In genomic region chr13:72656447-72656846, GRCm38 (mm10) we compare ENCODE assay signal across 17 mouse cellular contexts. TPM values are rescaled to one million over a fixed set of nuclear protein-coding genes. Genes with fewer than 3 reads are reported as not detected.
"Had no signal": no experiment of that assay in that cellular context is flagged by ENCODE, and none has a peak within 500 bp of the region (broad histone marks: within the 10 kb centered on the region; RNA-seq: fewer than 3 reads in every experiment).

No protein-coding gene starts in this region.

- DNase-seq: lung, adult 2 months; lung, postnatal 14 days; lung, postnatal 36 days; right cerebral cortex, postnatal 14 days; right cerebral cortex, postnatal 4 days; spleen, adult 18-20 months; thymus, adult 18-20 months; thymus, postnatal 14 days; thymus, postnatal 36 days had no signal

- H3K27ac ChIP-seq: lung, embryonic 15.5 days; macrophage; midbrain, embryonic 13.5 days; midbrain, embryonic 15.5 days; neural tube, embryonic 12.5 days had no signal

- H3K9me3 ChIP-seq: lung, embryonic 15.5 days; midbrain, embryonic 13.5 days; midbrain, embryonic 15.5 days; neural tube, embryonic 12.5 days had no signal

- ATAC-seq: lung, postnatal 0 days; midbrain, embryonic 13.5 days; midbrain, embryonic 15.5 days had no signal

- H3K9ac ChIP-seq: lung, embryonic 15.5 days; midbrain, embryonic 13.5 days; midbrain, embryonic 15.5 days; neural tube, embryonic 12.5 days had no signal

- H3K4me3 ChIP-seq: lung, embryonic 15.5 days; megakaryocyte, embryonic 14.5 days; midbrain, embryonic 13.5 days; midbrain, embryonic 15.5 days; neural tube, embryonic 12.5 days had no signal

- H3K4me2 ChIP-seq: lung, embryonic 15.5 days; midbrain, embryonic 11.5 days; midbrain, embryonic 13.5 days; midbrain, embryonic 15.5 days; neural tube, embryonic 12.5 days had no signal

- H3K36me3 ChIP-seq: lung, embryonic 15.5 days; midbrain, embryonic 13.5 days; midbrain, embryonic 15.5 days; neural tube, embryonic 12.5 days had no signal

- H3K27me3 ChIP-seq: lung, embryonic 15.5 days; megakaryocyte, embryonic 14.5 days; midbrain, embryonic 13.5 days; midbrain, embryonic 15.5 days; neural tube, embryonic 12.5 days had no signal

- H3K4me1 ChIP-seq: lung, embryonic 15.5 days; megakaryocyte, embryonic 14.5 days; midbrain, embryonic 13.5 days; midbrain, embryonic 15.5 days; neural tube, embryonic 12.5 days had no signal

RNA-seq across cellular contexts. Expression of gene Irx2, which starts 27.8 kb away (rescaled TPM):
- polyA plus RNA-seq: macrophage had no signal
